Mouse (Mus musculus) bone marrow macrophage, adult 2 months (primary cell): ENCODE results near the gene Gipc1.

ENCODE experiments used
- CTCF ChIP-seq: IDR thresholded peaks from 2 replicates; pipeline ENCODE4 v1.5.1; 2012; ENCODE audit warnings: low read depth, mild to moderate bottlenecking, low read length, moderate library complexity
- POLR2A ChIP-seq: IDR thresholded peaks from 2 replicates; pipeline ENCODE4 v1.6.1; 2012; ENCODE audit warnings: mild to moderate bottlenecking, low read depth, low read length, borderline replicate concordance

DNA sequence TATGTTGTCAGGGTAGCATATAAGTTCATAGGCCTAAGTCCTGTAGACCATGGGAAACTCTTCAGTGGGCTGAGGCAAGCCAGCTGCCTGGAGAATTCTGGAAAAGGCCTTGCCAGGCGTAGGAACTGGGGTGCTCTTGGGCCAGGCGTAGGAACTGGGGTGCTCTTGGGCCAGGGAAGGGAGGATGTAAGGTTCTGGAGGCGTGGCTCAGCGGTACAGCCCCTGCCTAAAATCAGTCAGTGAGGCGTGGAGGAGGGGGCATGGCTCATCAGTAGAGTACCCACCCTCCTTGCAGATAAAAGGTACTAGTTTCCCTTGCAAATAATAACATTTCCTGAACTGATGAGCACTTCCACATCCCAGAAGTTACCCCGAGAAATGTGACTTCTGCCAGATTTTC lies 2.2 kb downstream of the Gipc1 start:
- TF ChIP-seq POLR2A (no peak), CTCF (no peak)
